Mouse (Mus musculus) liver, embryonic 13.5 days (tissue): ENCODE data around the gene Ago4. TPM values are rescaled to one million over a fixed set of nuclear protein-coding genes. Genes with fewer than 3 reads are reported as not detected.

ENCODE experiments used
- ATAC-seq: fragments of 200-750 bp; cut with Nextera tagmentation; 2 replicates; pipeline ENCODE4 v1.8.0; 2017; ENCODE audit warnings: low read depth, mild to moderate bottlenecking, moderate number of reproducible peaks, moderate library complexity
- DNase-seq: peaks from one replicate; pipeline ENCODE4 v3.0.0; 2022
- H3K27ac ChIP-seq: fragments of 300-500 bp; sonication (generic); 2 replicates; pipeline ENCODE4 v1.5.1; 2015; ENCODE audit warnings: moderate library complexity, mild to moderate bottlenecking, inconsistent platforms
- H3K27me3 ChIP-seq: fragments of 300-500 bp; sonication (generic); 2 replicates; pipeline ENCODE4 v1.6.1; 2015; ENCODE audit warnings: mild to moderate bottlenecking, inconsistent platforms
- H3K36me3 ChIP-seq: fragments of 300-500 bp; sonication (generic); 2 replicates; pipeline ENCODE4 v1.6.1; 2015; ENCODE audit warnings: mild to moderate bottlenecking, inconsistent platforms
- H3K4me1 ChIP-seq: fragments of 300-500 bp; sonication (generic); replicated peaks from 2 replicates; pipeline ENCODE4 v1.6.1; 2015; ENCODE audit warnings: inconsistent platforms
- H3K4me2 ChIP-seq: fragments of 300-500 bp; sonication (generic); 2 replicates; pipeline ENCODE4 v1.6.1; 2015; ENCODE audit warnings: inconsistent platforms, mild to moderate bottlenecking, moderate library complexity
- H3K4me3 ChIP-seq: fragments of 300-500 bp; sonication (generic); replicated peaks from 2 replicates; pipeline ENCODE4 v1.5.1; 2015; ENCODE audit warnings: mild to moderate bottlenecking, inconsistent platforms
- H3K9ac ChIP-seq: fragments of 300-500 bp; sonication (generic); 2 replicates; pipeline ENCODE4 v1.6.1; 2015; ENCODE audit warnings: mild to moderate bottlenecking, inconsistent platforms
- H3K9me3 ChIP-seq: fragments of 300-500 bp; sonication (generic); replicated peaks from 2 replicates; pipeline ENCODE4 v1.6.1; 2016; ENCODE audit warnings: inconsistent platforms
- WGBS: fragments of 180-500 bp; shearing (Covaris S2); methylation state at CpG from one replicate; pipeline ENCODE4 v1.1.7; 2015; ENCODE audit not compliant: insufficient replicate concordance; 5-methylcytosine and 5-hydroxymethylcytosine counted together
- polyA plus RNA-seq: library from polyadenylated mRNA; unstranded; fragments of >200 nt; fragmentation: Nextera tagmentation; extraction: Ambion mirVana; gene quantifications from 2 replicates; pipeline ENCODE4 v1.2.1, GENCODE M21; 2015

The Ago4 gene
- polyA plus RNA-seq, result 0.14 and 0.17 TPM in 2 replicates

GRCm38 (mm10) chr4:126532827-126533728 lies at the start of gene Ago4:
Gene Ago4 (minus strand): TSS chr4:126533472.
- Histone ChIP-seq H3K4me3 (peak within 1 kb of the TSS; percentile 73), H3K4me1 (peaks cover 8% of the 10 kb centered on the region; the same call in 1 of the 2 replicates), H3K27me3 (peaks cover 31% of the 10 kb centered on the region), H3K4me2 (peak within 1 kb of the TSS; percentile 82), H3K36me3 (no peaks in the 10 kb centered on the region), H3K9me3 (no peaks in the 10 kb centered on the region), H3K27ac (no peak within 1 kb of the TSS), H3K9ac (peak within 1 kb of the TSS; percentile 70)
- peak; percentile 65 for ATAC-seq
- no peak for DNase-seq
- 1% methylated on average over 97 of the region's 120 CpGs for WGBS

DNA sequence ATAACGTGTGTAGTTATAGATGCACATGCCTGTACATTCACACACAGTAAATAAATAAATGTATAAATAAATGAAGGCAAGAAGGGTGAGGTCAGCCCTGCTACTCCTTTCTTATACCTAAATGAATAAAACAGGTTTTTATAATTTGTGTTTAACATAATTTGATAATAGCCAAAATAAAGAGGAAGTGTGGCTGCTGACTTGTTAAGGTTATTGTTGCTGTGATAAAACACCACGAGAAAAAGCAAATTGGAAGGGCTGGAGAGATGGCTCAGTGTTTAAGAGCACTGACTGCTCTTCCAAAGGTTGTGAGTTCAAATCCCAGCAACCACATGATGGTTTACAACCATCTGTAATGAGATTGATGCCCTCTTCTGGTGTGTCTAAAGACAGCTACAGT lies 45.8 kb upstream of the Ago4 start:
- ATAC-seq (no peak), DNase-seq (no peak)
- Histone ChIP-seq H3K36me3 (peaks cover 100% of the 10 kb centered on the region), H3K27ac (no peak overlapping the region), H3K9ac (no peak overlapping the region), H3K4me3 (no peak overlapping the region), H3K4me1 (no peaks in the 10 kb centered on the region), H3K27me3 (no peaks in the 10 kb centered on the region), H3K9me3 (no peaks in the 10 kb centered on the region), H3K4me2 (no peak overlapping the region)
- 72% methylated on average over 2 of the region's 2 CpGs for WGBS

GRCm38 (mm10) chr4:126577920-126578319 lies 44.6 kb upstream of the Ago4 start:
- Histone ChIP-seq H3K4me3 (no peak overlapping the region), H3K27ac (no peak overlapping the region), H3K9ac (no peak overlapping the region), H3K9me3 (no peaks in the 10 kb centered on the region), H3K4me1 (no peaks in the 10 kb centered on the region), H3K4me2 (no peak overlapping the region), H3K27me3 (no peaks in the 10 kb centered on the region), H3K36me3 (peaks cover 100% of the 10 kb centered on the region)
- ATAC-seq, result no peak
- DNase-seq, result no peak
- 68% methylated on average over 3 of the region's 3 CpGs for WGBS

- no peak overlapping the region for H3K4me2 ChIP-seq
- no peak overlapping the region for H3K27ac ChIP-seq
- no peak overlapping the region for H3K9ac ChIP-seq
- no peaks in the 10 kb centered on the region for H3K27me3 ChIP-seq
- H3K9me3 ChIP-seq, result no peaks in the 10 kb centered on the region
- no peak for DNase-seq
- H3K4me1 ChIP-seq, result no peaks in the 10 kb centered on the region
- ATAC-seq, result no peak
- H3K36me3 ChIP-seq, result peaks cover 100% of the 10 kb centered on the region
- 91% methylated on average over 5 of the region's 5 CpGs for WGBS
- H3K4me3 ChIP-seq, result no peak overlapping the region
Measured at GRCm38 (mm10) chr4:126576281-126576680, 43.0 kb upstream of the Ago4 start.

DNA sequence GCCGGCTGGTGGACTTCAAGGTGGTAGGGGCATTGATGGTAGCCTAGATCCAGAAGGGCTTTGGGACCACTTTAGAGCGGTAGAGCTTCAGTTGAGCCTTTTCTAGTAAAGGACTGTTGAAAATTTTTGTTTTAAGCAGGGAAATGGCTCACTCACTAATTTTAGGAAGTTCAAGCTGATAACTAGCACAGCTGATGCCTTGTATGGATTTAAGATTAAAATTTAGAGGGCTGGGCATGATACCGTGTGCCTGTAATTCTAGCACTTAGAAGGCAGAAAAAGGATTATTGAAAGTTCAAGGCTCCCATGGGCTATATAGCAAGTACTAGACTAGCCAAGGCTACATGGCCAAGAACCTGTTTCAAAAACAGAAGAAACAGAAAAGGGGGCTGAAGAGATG lies 36.5 kb upstream of the Ago4 start:
- Histone ChIP-seq H3K4me1 (no peaks in the 10 kb centered on the region), H3K27ac (no peak overlapping the region), H3K9me3 (no peaks in the 10 kb centered on the region), H3K4me2 (no peak overlapping the region), H3K4me3 (no peak overlapping the region), H3K36me3 (peaks cover 100% of the 10 kb centered on the region), H3K27me3 (no peaks in the 10 kb centered on the region), H3K9ac (no peak overlapping the region)
- DNase-seq (no peak), ATAC-seq (no peak)
- 89% methylated on average over 3 of the region's 3 CpGs for WGBS

GRCm38 (mm10) chr4:126567243-126567642 lies 34.0 kb upstream of the Ago4 start:
- 86% methylated on average over 4 of the region's 4 CpGs for WGBS
- no peak for ATAC-seq
- Histone ChIP-seq H3K9ac (no peak overlapping the region), H3K9me3 (no peaks in the 10 kb centered on the region), H3K4me3 (no peak overlapping the region), H3K4me2 (no peak overlapping the region), H3K27ac (no peak overlapping the region), H3K27me3 (no peaks in the 10 kb centered on the region), H3K4me1 (peaks cover 6% of the 10 kb centered on the region; the same call in 1 of the 2 replicates), H3K36me3 (peaks cover 100% of the 10 kb centered on the region)
- DNase-seq, result no peak

- ATAC-seq, result no peak
- Histone ChIP-seq H3K36me3 (peaks cover 92% of the 10 kb centered on the region), H3K27ac (no peak overlapping the region), H3K27me3 (no peaks in the 10 kb centered on the region), H3K9me3 (no peaks in the 10 kb centered on the region), H3K9ac (no peak overlapping the region), H3K4me2 (no peak overlapping the region), H3K4me3 (no peak overlapping the region), H3K4me1 (peaks cover 15% of the 10 kb centered on the region)
- DNase-seq, result no peak
- WGBS, result 83% methylated on average over 6 of the region's 6 CpGs
Measured at GRCm38 (mm10) chr4:126563798-126564197, 30.5 kb upstream of the Ago4 start.

GRCm38 (mm10) chr4:126556809-126557711 lies 23.8 kb upstream of the Ago4 start, which contains the start of gene Clspn:
Gene Clspn (plus strand): TSS chr4:126556935.
- Histone ChIP-seq H3K9ac (peak within 1 kb of the TSS; percentile 96), H3K36me3 (peaks cover 31% of the 10 kb centered on the region), H3K27ac (peak within 1 kb of the TSS; percentile 81), H3K4me2 (peak within 1 kb of the TSS; percentile 75), H3K9me3 (no peaks in the 10 kb centered on the region), H3K27me3 (no peaks in the 10 kb centered on the region), H3K4me1 (peaks cover 34% of the 10 kb centered on the region), H3K4me3 (peak within 1 kb of the TSS; percentile 92)
- WGBS, result under 1% methylated on average over 54 of the region's 54 CpGs
- DNase-seq (peak; percentile 92), ATAC-seq (peak; percentile 98)

- peaks cover 10% of the 10 kb centered on the region for H3K36me3 ChIP-seq
- no peak for ATAC-seq
- no peaks in the 10 kb centered on the region for H3K27me3 ChIP-seq
- H3K4me1 ChIP-seq, result peaks cover 28% of the 10 kb centered on the region
- H3K9ac ChIP-seq, result no peak overlapping the region
- H3K4me2 ChIP-seq, result no peak overlapping the region
- 27% methylated on average over 3 of the region's 3 CpGs for whole genome bisulfite sequencing
- no peaks in the 10 kb centered on the region for H3K9me3 ChIP-seq
- peak; percentile 28 for DNase-seq
- no peak overlapping the region for H3K4me3 ChIP-seq
- H3K27ac ChIP-seq, result no peak overlapping the region
Measured at GRCm38 (mm10) chr4:126554462-126554861, 21.2 kb upstream of the Ago4 start.

DNA sequence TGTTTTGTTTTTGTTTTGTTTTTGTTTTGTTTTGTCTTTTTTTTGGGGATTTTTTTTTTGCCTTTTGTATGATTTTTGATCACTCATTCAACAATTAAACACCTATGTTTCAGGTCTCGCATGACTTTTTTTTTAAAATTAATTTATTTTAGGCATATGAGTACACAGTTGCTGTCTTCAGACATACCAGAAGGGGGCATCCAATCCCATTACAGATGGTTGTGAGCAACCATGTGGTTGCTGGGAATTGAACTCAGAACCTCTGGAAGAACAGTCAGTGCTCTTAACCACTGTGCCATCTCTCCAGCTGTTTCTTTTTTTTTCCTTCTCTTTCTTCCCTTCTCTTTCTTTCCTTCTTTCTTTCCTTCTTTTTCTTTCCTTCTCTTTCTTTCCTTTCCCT lies 20.4 kb upstream of the Ago4 start:
- peaks cover 5% of the 10 kb centered on the region for H3K36me3 ChIP-seq
- no peak overlapping the region for H3K9ac ChIP-seq
- 76% methylated on average over 1 of the region's 1 CpGs for WGBS
- H3K9me3 ChIP-seq, result no peaks in the 10 kb centered on the region
- no peak for ATAC-seq
- no peaks in the 10 kb centered on the region for H3K27me3 ChIP-seq
- H3K4me1 ChIP-seq, result peaks cover 24% of the 10 kb centered on the region
- no peak overlapping the region for H3K4me3 ChIP-seq
- DNase-seq, result no peak
- H3K4me2 ChIP-seq, result no peak overlapping the region
- no peak overlapping the region for H3K27ac ChIP-seq

GRCm38 (mm10) chr4:126553105-126553504 lies 19.8 kb upstream of the Ago4 start:
- Histone ChIP-seq H3K27me3 (no peaks in the 10 kb centered on the region), H3K4me3 (no peak overlapping the region), H3K4me1 (peaks cover 18% of the 10 kb centered on the region), H3K36me3 (no peaks in the 10 kb centered on the region), H3K9me3 (no peaks in the 10 kb centered on the region), H3K27ac (no peak overlapping the region), H3K9ac (no peak overlapping the region), H3K4me2 (no peak overlapping the region)
- 61% methylated on average over 8 of the region's 8 CpGs for WGBS
- ATAC-seq, result no peak
- no peak for DNase-seq
